Comparison of ENCODE assay signal across 20 mouse cellular contexts in genomic region chr19:21436566-21436965, GRCm38 (mm10). TPM values are rescaled to one million over a fixed set of nuclear protein-coding genes. Genes with fewer than 3 reads are reported as not detected.
DNase-seq lines count a peak whose midpoint lies in the region; ATAC-seq and TF ChIP-seq lines count a peak whose summit lies in the region.
"Had no signal": no experiment of that assay in that cellular context is flagged by ENCODE, and none has a peak within 500 bp of the region (broad histone marks: within the 10 kb centered on the region; RNA-seq: fewer than 3 reads in every experiment).

No protein-coding gene starts in this region.

- H3K27me3 ChIP-seq in kidney, embryonic 16.5 days (ENCODE audit: insufficient read depth, low read length), result no peaks in the 10 kb centered on the region
- no peaks in the 10 kb centered on the region for H3K27me3 ChIP-seq in liver, postnatal 0 days (ENCODE audit: insufficient read depth, low read length)
- no peaks in the 10 kb centered on the region for H3K27me3 ChIP-seq in hindbrain, postnatal 0 days (ENCODE audit: insufficient read depth, low read length)
- H3K27me3 ChIP-seq: embryonic facial prominence, embryonic 13.5 days had no signal

- no peaks in the 10 kb centered on the region for H3K4me1 ChIP-seq in kidney, embryonic 16.5 days (ENCODE audit: insufficient read depth, low read length)
- peaks cover 3% of the 10 kb centered on the region for H3K4me1 ChIP-seq in liver, postnatal 0 days (ENCODE audit: insufficient read depth)
- H3K4me1 ChIP-seq in hindbrain, postnatal 0 days (ENCODE audit: insufficient read depth, low read length), result no peaks in the 10 kb centered on the region
- H3K4me1 ChIP-seq: embryonic facial prominence, embryonic 13.5 days; forebrain, embryonic 10.5 days had no signal

- no peak overlapping the region for H3K9ac ChIP-seq in kidney, embryonic 16.5 days (replicated peaks; ENCODE audit: low read length)
- no peak overlapping the region for H3K9ac ChIP-seq in liver, postnatal 0 days (replicated peaks)
- H3K9ac ChIP-seq in hindbrain, postnatal 0 days (replicated peaks; ENCODE audit: low read length), result no peak overlapping the region
- H3K9ac ChIP-seq: embryonic facial prominence, embryonic 13.5 days; lung, embryonic 14.5 days had no signal

- TF ChIP-seq CTCF in liver, postnatal 0 days (IDR thresholded peaks at IDR 0.05; ENCODE audit: low read depth), result no peak
- no peak for TF ChIP-seq CTCF in hindbrain, postnatal 0 days (IDR thresholded peaks at IDR 0.05; ENCODE audit: low read depth)

- no peak overlapping the region for H3K4me2 ChIP-seq in kidney, embryonic 16.5 days (replicated peaks; ENCODE audit: low read depth, low read length)
- no peak overlapping the region for H3K4me2 ChIP-seq in liver, postnatal 0 days (ENCODE audit: low read depth, low read length)
- no peak overlapping the region for H3K4me2 ChIP-seq in hindbrain, postnatal 0 days (ENCODE audit: low read depth, low read length)
- H3K4me2 ChIP-seq: embryonic facial prominence, embryonic 13.5 days; lung, embryonic 14.5 days had no signal

- no peak overlapping the region for H3K4me3 ChIP-seq in kidney, embryonic 16.5 days (ENCODE audit: low read length)
- H3K4me3 ChIP-seq in liver, postnatal 0 days (ENCODE audit: low read depth, low read length), result no peak overlapping the region
- H3K4me3 ChIP-seq in hindbrain, postnatal 0 days (ENCODE audit: low read length), result no peak overlapping the region
- H3K4me3 ChIP-seq: embryonic facial prominence, embryonic 13.5 days; forebrain, embryonic 10.5 days had no signal

- no peak overlapping the region for H3K27ac ChIP-seq in kidney, embryonic 16.5 days (ENCODE audit: low read length)
- 0 out of 2 replicates have a peak overlapping the region, but pooled peaks have one; percentile 44 for H3K27ac ChIP-seq in liver, postnatal 0 days (ENCODE audit: low read depth)
- no peak overlapping the region for H3K27ac ChIP-seq in hindbrain, postnatal 0 days
- H3K27ac ChIP-seq: embryonic facial prominence, embryonic 13.5 days; forebrain, embryonic 10.5 days; stomach, postnatal 0 days had no signal

- H3K9me3 ChIP-seq in kidney, embryonic 16.5 days (ENCODE audit: low read length), result no peaks in the 10 kb centered on the region
- no peaks in the 10 kb centered on the region for H3K9me3 ChIP-seq in liver, postnatal 0 days (ENCODE audit: low read length)
- no peaks in the 10 kb centered on the region for H3K9me3 ChIP-seq in hindbrain, postnatal 0 days (ENCODE audit: low read length)
- H3K9me3 ChIP-seq: embryonic facial prominence, embryonic 13.5 days; forebrain, embryonic 10.5 days had no signal

- no peaks in the 10 kb centered on the region for H3K36me3 ChIP-seq in kidney, embryonic 16.5 days (ENCODE audit: insufficient read depth, low read length)
- H3K36me3 ChIP-seq in liver, postnatal 0 days (replicated peaks; ENCODE audit: insufficient read depth, low read length), result no peaks in the 10 kb centered on the region
- H3K36me3 ChIP-seq in hindbrain, postnatal 0 days (ENCODE audit: insufficient read depth, low read length), result no peaks in the 10 kb centered on the region
- H3K36me3 ChIP-seq: embryonic facial prominence, embryonic 13.5 days; forebrain, embryonic 10.5 days had no signal

- no peak for ATAC-seq in kidney, embryonic 16.5 days (ENCODE audit: low FRiP score, low TSS enrichment)
- peak; percentile 86 for ATAC-seq in liver, postnatal 0 days
- ATAC-seq in hindbrain, postnatal 0 days, result no peak
- ATAC-seq: inflammation-experienced regulatory T-cells, adult 6 months; midbrain, embryonic 16.5 days had no signal

- peak; percentile 75 for TF ChIP-seq EP300 in liver, postnatal 0 days (IDR thresholded peaks at IDR 0.05; ENCODE audit: low read depth)

- 86% methylated on average over 3 of the region's 3 CpGs for WGBS in kidney, embryonic 16.5 days
- 53% methylated on average over 3 of the region's 3 CpGs for WGBS in liver, postnatal 0 days (ENCODE audit: insufficient replicate concordance)
- WGBS in hindbrain, postnatal 0 days, result 87% methylated on average over 3 of the region's 3 CpGs

- DNase-seq in kidney, adult 11 months, result peak; percentile 4
- peak; percentile 47 for DNase-seq in spleen, adult 12 weeks (ENCODE audit: low spot score)
- DNase-seq in spleen, adult 18-20 months, result no peak
- DNase-seq in liver, postnatal 0 days, result peak; percentile 15
- DNase-seq in hindbrain, postnatal 0 days (ENCODE audit: low spot score), result no peak
- DNase-seq in left cerebral cortex, adult 11 months (ENCODE audit: low spot score), result no peak
- no peak for DNase-seq in thymus, postnatal 4 days
- DNase-seq: adrenal gland, postnatal 14 days; cerebellum, adult 9-10 months; gastrocnemius, postnatal 10 days; layer of hippocampus, postnatal 36 days; left cerebral cortex, postnatal 4 days; lung, embryonic 14.5 days; right cerebral cortex, adult 18-20 months had no signal

RNA-seq across cellular contexts. Expression of gene Gda, which starts 36.7 kb away (rescaled TPM):
- polyA plus RNA-seq in kidney, embryonic 16.5 days (2015; fragmentation: Nextera tagmentation; extraction: Ambion mirVana), result 0.06 and 0.19 TPM in 2 replicates
- 1.6 and 2.0 TPM in 2 replicates for polyA plus RNA-seq in liver, postnatal 0 days (2015; fragmentation: Nextera tagmentation; extraction: Ambion mirVana)
- 2.7 and 3.3 TPM in 2 replicates for total RNA-seq in hindbrain, postnatal 0 days (2014; rRNA removed)
- 0.61 and 0.64 TPM in 2 replicates for polyA plus RNA-seq in hindbrain, postnatal 0 days (2015; fragmentation: Nextera tagmentation; extraction: Ambion mirVana)
- polyA plus RNA-seq: forebrain, embryonic 10.5 days had no signal

Comparison
In these comparisons a context has a peak if more than half of its experiments do, and no peak if none do; other contexts are left out.
1. DNase-seq: peak in kidney, adult 11 months (single experiment), spleen, adult 12 weeks (single experiment) and liver, postnatal 0 days (single experiment); none in spleen, adult 18-20 months (0 of 2), hindbrain, postnatal 0 days (single experiment), left cerebral cortex, adult 11 months (single experiment) and thymus, postnatal 4 days (single experiment).